Mouse (Mus musculus): ENCODE data around the gene B3gnt3.
A peak's percentile ranks its signal among the peaks of the same experiment; 100 is the strongest.
"Not testable (repeated sequence)": the region's sequence is repeated elsewhere in the genome, so short reads cannot be mapped to it uniquely, and the experiment has no call there.

Gene B3gnt3

DNA sequence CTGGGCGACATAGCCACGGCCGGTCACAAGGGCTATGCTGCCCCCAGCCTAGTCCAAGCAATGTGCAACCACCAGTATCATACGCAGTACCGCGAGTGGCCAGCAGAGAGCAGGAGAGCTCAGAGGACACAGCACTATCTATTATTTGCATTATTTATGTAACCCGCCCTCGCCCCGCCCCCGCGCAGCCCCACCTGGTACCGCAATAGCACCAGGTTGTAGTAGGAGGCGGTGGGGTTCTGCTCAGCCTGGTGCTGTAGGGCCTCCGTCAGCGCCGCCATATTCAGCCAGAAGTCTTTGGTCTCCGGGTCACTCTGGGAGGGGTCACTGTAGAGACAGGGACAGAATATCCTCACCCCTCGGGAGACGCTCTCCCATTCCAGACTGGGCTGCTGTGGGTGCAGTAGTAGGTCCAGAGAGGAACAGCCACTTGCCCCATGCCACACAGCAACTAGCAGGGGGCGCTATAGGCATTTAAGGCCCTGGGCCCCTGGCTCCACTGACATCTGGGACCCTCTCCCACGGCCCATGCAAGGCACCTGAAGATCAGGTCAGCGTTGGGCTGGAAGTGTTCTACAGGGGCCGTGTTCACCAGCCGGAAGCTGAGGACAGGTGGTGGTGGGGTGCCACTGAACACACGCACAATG is 8.3 kb upstream of the B3gnt3 start:
- DNase-seq: peak; percentile 92

DNA sequence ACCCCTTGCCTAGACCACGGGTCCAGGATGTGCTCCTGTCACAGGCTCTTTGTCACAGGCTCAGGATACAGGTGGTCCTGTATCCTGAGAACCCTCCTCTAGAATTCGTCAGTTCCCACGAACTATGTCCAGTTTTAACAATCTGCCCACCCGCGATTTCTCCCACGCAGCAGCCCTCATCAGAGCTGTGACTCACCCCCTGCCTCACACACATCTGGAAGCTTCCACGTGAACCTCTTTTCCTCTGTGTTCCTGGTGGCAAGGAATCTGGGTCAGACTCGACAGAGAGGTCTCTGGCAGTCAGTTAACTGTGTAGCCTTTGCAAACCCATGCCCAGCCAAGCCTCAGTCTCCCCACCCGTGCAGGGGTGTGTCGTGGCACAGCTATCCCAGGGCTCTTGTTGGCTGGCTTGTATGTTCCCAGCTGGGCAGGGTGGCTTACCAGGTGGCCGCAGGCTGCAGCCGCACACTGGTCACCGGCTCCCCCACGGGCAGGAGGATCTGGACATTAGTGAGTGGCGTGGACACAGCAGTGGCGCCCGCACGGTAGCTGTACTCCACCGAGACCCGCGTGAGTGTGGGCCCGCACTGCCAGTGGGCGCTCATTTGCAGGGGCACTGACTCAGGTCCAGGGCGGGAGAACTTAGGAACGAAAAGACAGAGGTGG is 7.7 kb upstream of the B3gnt3 start:
- DNase-seq: peak; percentile 14

DNA sequence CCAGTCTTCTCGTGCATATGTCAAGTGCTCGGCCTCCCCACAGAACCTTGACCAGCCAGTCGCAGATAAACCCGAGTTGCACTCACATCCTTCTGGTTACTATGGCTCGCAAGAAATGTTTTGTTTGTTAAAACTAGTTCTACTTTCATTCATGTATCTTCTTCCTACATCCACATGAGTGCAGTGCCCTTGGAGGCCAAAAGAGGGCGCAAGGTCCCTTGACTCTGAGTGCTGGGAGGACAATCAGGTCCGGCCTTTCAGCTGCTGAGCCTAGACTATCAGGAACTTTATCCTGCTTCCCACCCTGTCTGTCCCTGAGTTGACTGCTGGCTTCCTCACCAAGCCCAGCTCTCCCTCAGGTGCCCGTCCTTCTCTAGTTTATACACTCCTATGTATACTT is 6.3 kb upstream of the B3gnt3 start:
- peak; percentile 61 for DNase-seq

DNA sequence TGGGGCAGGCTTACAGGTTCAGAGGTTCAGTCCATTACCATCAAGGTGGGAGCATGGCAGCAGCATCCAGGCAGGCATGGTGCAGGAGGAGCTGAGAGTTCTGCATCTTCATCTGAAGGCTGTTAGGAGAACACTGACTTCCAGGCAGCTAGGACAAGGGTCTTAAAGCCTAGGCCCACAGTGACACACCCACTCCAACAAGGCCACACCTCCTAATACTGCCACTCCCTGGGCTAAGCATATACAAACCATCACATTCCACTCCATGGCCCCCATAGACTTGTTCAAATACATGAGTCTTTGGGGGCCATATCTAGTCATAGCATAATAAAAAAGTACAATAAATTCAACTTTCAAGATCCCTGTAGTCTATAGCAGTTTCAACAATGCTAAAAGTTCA is 1.8 kb upstream of the B3gnt3 start:
- DNase-seq: not testable (repeated sequence)

DNA sequence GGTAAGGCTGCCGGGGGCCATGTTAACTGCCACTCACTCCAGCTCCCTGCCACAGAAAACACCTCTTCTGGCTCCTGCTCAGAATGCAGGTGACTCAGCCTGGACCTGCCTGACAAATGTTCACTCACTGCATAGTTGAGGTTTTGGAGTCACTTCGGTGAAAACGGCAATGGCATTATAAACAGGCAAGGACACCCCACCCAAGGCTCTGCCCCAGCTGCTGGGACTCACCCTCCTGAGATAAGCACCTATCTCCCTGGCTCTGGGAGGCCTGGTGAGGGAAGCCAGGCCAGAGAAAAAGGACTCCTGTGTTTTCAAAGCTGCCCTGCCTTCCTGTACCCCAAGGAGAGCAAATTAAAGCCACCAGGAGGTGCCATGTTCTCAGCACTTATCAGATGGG is 1.3 kb upstream of the B3gnt3 start:
- DNase-seq: no peak

DNA sequence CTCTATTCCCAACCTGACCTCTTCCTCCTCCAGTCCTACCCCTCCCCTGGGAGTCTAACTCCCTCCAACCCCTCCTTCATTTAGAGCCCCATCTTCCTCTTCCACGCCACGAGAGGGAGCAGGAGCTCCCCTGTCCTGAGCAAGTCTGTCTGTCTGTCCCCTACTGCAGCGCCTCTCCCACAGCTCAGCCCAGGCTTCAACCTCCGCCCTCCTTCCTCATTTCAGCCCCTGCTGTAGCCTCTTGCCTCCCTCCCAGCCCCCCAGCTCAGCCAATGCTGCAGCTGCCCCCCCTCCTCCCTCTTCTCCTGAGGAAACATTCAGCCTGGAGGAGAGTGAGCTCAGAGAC is 471 bp upstream of the B3gnt3 start:
- DNase-seq: no peak

DNA sequence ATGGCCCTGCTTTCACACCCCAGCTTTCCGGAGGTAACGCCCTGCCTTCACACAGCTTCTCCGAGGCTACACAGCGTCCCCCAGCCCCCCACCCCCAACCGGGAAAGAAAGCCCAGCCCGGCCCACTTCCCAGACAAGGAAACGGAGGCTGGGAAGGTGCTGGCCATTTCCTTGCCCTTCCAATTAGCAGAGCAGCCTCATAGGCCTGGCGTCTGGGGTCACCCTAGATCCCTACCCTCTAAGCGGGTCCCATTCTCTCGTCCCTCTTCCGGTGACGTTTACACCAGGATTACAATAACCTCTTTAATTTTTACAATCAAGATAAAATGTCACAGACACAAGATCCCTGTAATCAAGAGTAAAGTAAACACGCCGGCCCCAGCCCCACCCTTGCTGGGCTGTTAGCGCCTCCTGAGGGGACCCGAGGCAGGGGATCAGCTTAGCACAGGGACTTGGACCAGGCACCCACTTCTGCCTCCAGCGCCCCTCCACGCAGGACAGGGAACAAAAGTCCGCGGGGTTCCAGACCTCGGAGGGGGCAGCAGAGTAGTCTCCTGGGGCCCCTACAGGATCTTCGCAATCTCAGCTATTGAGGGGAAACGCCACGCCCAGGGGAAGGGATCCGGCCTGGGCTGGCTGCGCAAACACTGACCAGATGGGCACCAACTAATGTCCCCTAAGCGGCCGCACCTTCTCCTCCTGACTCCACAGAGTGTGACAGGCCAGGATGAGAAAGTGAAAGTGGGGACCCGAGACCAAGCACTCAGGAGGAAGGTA is 908 bp downstream of the B3gnt3 start:
- no peak for DNase-seq

DNA sequence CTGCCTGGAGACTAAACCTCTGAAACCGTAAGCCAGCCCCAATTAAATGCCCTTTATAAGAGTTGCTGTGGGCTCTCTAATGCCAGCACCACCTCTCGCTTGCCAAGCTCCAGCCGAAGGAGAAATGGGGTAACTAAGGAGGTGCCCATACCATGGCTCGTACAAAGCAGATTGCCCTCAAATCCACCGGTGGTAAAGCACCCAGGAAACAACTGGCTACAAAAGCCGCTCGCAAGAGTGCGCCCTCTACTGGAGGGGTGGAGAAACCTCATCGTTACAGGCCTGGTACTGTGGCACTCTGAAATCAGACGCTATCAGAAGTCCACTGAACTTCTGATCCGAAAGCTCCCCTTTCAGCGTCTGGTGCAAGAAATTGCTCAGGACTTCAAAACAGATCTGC is 6.1 kb downstream of the B3gnt3 start:
- DNase-seq: not testable (repeated sequence)

DNA sequence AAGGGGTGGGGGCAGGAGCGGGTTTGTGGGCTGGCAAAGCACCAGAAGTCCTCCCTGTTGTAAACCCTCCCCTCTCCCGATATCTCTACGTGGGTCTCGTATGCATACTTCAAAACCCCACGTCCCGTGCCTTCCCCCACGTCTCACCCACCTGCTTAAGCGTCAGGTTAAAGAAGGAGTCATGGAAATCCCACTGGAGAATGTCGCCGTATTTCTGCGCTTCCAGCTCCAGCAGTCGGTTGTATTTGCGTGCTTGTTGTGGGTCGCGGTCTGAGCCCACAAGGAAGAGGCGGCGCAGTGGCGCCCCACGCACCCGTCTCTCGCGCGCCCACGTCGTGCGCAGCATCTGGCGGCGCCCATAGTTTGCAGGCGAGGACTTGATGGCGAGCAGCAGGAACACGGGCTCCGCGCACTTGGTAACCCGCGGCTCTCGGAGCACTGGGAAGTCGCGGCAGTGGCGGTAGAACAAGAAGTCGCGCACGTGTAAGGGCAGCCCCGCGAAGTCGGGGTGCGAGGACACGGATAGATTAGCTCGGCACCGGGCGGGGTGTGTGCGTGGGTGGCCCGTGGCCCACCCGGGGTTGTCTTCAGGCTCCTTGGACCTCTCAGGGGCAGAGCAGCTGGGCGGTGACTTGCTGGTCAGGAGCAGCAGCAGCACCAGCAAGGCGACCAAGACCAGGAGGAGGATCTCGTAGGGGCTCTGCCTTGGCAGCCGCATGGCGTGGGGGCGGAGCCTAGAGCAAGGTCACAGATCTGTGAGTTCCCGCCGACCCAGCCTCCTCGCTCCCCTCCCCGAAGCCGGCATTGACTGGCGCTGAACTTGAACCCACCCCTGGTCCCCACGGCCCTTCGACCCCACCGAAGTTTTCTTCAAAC is 8.2 kb downstream of the B3gnt3 start:
- no peak for DNase-seq

DNA sequence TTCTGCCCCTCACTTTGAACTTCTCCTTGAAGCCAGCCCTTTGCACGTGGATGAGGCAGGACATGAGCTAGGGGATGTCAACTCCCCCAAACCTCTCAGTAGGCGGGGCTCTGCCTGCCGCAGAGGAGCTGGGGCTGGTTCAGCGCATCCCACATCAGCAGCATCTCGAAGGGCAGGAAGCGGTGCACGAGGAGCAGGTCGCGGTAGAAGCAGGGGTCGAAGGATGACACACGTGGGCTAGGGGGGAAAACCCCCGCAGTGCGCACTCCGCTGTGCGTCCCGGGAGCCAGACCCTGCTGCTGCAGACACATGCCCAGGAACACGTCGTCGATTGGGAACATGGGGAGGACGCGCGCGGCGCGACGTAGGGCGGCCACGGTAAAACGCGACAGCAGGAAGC is 9.1 kb downstream of the B3gnt3 start:
- DNase-seq: no peak

DNA sequence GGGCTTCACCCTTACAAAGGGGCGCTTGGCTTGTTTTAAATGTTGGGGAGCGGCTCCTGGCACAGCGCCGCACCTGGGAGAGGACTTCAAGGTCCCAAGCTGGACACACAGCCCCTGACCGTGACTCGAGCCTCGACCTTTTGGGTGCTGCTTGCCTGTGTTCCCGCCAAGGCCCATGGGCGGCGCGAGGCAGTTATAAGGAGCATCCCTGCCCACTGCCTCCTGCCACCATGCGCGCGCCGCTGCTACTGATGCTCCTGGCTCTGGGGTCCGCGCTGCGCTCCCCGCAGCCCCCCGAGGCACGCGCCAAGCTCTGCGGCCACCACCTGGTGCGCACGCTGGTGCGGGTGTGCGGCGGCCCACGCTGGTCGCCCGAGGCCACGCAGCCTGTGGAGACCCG is 12.6 kb downstream of the B3gnt3 start, which contains the start of gene Insl3:
Gene Insl3 (plus strand): TSS at position 187 of the 400 bp plus-strand sequence.
- no peak for DNase-seq

DNA sequence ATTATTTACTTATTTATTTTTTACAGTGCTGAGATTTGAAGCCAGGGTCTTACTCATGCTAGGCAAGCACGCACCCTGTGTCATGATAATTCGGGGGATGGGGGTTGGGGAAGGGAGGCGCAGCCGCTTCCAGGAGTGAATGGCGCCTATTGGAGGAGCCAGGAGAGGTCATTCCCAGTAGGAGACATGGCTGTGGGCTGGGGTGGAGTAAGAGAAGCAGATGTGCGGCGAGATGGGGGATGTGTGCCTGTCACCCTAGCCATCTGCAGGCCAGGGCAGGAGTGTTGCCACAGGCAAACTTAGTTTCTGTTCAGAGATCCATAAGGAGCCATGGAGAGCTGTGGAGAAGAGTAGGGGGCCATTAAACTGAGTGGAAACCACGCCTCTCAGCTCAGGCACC is 14.0 kb downstream of the B3gnt3 start:
- DNase-seq: no peak

DNA sequence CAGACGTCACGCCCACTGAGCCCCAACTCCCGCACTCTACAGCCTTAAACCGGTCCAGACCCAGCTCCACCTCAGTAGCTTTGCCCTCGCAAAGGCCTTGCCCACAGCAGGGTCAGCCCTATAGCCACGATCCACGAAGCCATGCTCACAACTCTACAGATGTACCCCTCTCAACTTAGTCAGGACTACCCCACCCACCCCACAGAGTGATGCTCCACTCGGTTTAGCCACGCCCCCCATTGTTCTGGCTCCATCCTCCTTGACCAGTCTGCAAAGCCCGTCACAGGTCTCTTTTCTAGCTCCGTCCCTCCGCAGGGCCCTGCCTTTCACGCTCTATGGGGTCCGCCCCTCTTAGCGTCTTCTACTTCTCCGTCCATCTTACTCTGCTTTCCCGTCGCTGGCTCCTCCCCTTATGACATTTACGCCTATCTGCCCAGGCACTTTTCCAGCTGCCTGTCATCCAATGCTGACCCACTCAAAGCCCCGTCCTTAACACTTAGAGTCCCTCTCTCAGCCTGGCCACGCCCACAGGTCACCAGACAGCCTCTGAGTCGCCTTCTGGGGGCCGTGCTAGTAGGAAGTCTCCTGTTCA is 15.3 kb downstream of the B3gnt3 start:
- DNase-seq: no peak

DNA sequence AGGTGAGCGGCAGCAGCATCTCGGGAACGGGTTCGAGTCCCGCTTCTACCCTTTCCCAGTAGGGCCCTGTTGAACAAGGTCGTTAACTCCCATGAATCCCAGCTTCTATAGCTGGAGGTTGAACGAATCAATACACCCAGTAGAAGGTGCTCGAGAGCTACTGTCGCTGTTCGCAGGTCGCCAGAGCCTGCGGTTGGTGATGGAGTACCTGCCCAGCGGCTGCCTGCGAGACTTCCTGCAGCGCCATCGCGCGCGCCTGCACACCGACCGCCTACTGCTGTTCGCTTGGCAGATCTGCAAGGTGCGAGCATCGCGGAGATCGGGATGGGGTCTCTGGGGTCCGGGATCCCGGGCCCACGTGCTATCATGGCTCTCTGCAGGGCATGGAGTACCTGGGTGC is 16.0 kb downstream of the B3gnt3 start:
- DNase-seq: no peak

DNA sequence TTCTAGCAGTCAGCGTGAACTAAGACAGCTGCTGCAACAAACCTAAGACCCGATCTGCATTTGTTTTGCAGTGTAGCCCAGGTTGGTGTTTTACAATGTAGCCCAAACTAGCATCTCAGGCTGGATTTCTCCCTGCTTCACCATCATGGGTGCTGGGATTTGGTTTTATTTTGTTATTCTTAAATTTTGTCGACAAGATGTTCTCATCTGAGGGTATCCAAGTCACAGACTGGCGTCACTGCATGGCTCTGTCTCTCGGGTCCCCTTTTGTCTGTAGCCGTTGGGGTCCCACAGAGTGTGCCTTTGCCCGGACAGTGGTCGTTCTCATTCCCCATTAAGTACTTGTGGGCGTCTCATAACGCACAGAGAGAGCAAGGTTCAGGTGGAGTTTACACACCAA is 16.9 kb downstream of the B3gnt3 start:
- DNase-seq: no peak

DNA sequence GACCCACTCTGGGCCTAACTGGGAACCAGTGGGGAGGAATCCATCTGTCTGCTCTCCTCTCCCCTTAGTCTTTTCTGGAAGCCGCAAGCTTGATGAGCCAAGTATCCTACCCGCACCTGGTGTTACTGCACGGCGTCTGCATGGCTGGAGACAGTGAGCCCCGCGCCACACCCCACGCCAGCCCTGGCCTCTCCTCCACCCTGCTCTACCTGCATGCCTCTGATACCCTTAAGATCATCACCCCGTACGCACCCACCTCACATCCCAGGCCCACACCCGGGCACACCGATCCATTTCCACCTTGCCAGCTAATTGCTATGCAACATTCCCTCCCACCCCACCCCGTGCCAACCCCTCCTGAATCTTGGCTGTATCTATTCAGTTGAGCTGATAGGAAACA is 18.8 kb downstream of the B3gnt3 start:
- no peak for DNase-seq

DNA sequence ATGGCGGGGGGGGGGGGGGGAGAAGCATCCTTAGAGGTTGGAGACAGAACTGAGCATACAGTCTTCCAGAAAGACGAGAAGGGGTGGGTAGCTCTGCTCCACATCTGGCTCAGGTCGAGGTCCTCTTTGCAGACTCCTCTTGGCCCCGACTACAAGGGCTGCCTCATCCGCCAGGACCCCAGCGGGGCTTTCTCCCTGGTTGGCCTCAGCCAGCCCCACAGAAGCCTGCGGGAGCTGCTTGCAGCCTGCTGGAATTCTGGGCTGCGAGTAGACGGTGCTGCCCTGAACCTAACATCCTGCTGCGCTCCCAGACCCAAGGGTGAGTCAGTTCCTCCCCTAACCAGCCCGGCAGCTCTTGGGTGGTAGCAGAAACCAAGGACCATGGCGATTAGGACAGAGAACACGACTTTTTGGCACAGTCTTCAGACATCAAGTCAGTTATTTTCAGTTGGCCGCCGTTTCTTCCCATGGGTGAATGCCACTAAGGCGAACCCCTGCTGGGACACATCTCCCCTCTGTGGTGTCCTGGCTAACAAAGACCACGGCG is 20.1 kb downstream of the B3gnt3 start:
- no peak for DNase-seq

DNA sequence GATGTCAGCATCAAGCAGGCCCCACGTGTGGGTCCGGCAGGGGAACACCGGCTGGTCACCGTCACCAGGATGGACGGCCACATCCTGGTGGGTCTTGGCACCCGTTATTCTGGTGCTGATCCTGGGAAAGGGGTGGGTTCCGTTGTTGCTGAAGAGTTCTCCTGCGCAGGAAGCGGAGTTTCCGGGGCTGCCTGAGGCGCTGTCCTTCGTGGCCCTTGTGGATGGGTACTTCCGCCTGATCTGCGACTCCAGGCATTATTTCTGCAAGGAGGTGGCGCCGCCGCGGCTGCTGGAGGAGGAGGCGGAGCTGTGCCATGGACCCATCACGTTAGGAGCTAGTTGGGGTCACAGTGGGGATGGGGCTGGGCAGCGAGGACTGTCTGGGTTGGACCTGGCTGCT is 21.1 kb downstream of the B3gnt3 start:
- DNase-seq: no peak

DNA sequence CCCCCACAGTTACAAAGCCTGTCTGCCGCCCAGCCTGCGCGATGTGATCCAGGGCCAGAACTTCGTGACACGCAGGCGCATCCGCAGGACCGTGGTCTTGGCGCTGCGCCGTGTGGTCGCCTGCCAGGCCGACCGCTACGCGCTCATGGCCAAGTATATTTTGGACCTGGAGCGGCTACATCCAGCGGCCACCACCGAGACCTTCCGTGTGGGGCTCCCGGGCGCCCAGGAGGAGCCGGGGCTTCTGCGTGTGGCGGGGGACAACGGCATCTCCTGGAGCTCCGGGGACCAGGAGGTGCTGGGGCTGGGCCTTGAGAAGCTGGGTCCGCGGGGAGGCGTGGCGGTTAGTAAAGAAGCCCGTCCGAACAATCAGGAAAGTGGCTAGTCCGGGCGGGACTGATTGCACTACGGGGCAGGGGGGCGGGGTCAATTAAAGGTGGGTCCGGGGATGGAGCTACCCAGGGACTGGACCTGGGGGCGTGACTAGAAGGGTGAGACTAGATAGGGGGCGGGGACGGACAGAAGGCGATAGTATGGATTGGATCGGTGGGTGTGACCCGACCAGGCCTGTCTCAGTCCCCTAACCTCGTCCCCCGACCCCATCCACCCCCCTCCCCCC is 21.9 kb downstream of the B3gnt3 start:
- no peak for DNase-seq

DNA sequence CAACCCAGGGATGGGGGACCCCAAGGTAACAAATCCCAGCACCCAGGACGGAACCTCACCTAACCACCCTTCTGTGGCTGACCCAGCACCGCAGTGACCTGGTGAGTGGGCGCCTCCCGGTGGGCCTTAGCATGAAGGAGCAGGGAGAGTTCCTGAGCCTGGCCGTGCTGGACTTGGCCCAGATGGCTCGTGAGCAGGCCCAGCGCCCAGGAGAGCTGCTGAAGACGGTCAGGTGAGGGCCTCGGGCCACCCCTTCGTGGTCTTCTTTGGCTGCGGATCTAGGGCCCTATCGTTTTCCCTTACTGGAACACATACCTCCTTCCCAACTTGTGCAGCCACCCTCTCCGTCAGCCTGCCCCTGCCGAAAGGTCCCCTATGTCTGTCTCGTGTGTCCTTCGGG is 22.5 kb downstream of the B3gnt3 start:
- DNase-seq: no peak

DNA sequence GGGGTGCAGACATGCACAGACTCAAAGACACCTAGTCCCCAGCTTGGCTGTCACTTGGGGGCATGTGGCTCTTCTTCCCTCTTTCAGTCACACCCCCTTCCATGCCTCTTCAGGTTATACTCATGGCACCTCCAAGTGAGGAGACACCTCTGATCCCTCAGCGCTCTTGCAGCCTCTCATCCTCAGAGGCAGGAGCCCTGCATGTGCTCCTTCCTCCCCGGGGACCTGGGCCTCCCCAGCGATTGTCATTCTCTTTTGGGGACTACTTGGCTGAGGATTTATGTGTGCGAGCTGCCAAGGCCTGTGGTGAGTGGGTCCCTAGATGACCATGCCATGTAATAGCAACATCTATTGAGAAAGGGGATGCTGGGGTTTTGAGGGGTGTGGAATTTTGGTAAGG is 23.4 kb downstream of the B3gnt3 start:
- DNase-seq: no peak

DNA sequence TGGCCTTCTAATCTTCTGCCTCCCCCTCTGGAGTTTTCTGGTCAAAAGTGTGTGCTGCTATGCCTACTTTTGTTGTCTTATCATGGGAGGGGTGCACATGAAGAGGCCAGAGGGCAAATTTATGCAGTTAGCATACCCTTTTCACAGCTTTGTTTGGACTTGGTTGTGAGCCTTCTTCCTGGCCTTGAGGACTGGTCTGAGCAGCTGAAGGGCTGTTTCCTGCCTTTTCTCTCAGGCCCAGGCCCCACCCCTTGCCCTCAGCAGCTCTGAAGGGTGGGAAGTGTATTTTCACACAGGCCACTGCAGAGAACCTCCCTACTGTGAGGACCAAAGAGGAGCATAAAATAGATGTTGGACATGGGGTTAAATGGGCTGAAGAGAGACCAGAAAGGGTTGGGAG is 24.0 kb downstream of the B3gnt3 start:
- DNase-seq: no peak
